Mouse (Mus musculus): ENCODE measurements around the gene Setd2.

The Setd2 gene

GRCm38 (mm10) chr9:110532538-110533291 is at the start of gene Setd2:
Gene Setd2 (plus strand): TSS chr9:110532597.
- peak; percentile 48 to 64 for DNase-seq (ENCODE audit: low spot score in 2 of 2)

GRCm38 (mm10) chr9:110488841-110489240 is 43.6 kb upstream of the Setd2 start:
- no peak for DNase-seq (ENCODE audit: low spot score in 2 of 2)

GRCm38 (mm10) chr9:110490913-110491312 is 41.5 kb upstream of the Setd2 start:
- DNase-seq (ENCODE audit: low spot score in 2 of 2): no peak

- DNase-seq (ENCODE audit: low spot score in 2 of 2): no peak
These were observed 6.7 kb upstream of the Setd2 start for GRCm38 (mm10) chr9:110525737-110526136.

GRCm38 (mm10) chr9:110529002-110529737 is 3.2 kb upstream of the Setd2 start:
- DNase-seq (ENCODE audit: low spot score in 2 of 2): no peak

GRCm38 (mm10) chr9:110530650-110531049 is 1.7 kb upstream of the Setd2 start:
- DNase-seq (ENCODE audit: low spot score in 2 of 2): no peak

- DNase-seq (ENCODE audit: low spot score in 2 of 2): no peak
These were observed 1.1 kb upstream of the Setd2 start for GRCm38 (mm10) chr9:110531151-110531791.

- DNase-seq (ENCODE audit: low spot score in 2 of 2): peak; percentile 93 to 94
These were observed 395 bp upstream of the Setd2 start for GRCm38 (mm10) chr9:110531914-110532489.

- no peak for DNase-seq (ENCODE audit: low spot score in 2 of 2)
These were observed 1.2 kb downstream of the Setd2 start for GRCm38 (mm10) chr9:110533645-110534044.

- DNase-seq (ENCODE audit: low spot score in 2 of 2): no peak
These were observed 2.7 kb downstream of the Setd2 start for GRCm38 (mm10) chr9:110535114-110535513.

GRCm38 (mm10) chr9:110536636-110537035 is 4.2 kb downstream of the Setd2 start:
- DNase-seq (ENCODE audit: low spot score in 2 of 2): no peak

GRCm38 (mm10) chr9:110538511-110538910 is 6.1 kb downstream of the Setd2 start:
- no peak for DNase-seq (ENCODE audit: low spot score in 2 of 2)

GRCm38 (mm10) chr9:110541988-110542387 is 9.6 kb downstream of the Setd2 start:
- no peak for DNase-seq (ENCODE audit: low spot score in 2 of 2)

GRCm38 (mm10) chr9:110548261-110548660 is 15.9 kb downstream of the Setd2 start:
- DNase-seq (ENCODE audit: low spot score in 2 of 2): no peak

GRCm38 (mm10) chr9:110568309-110568708 is 35.9 kb downstream of the Setd2 start:
- no peak for DNase-seq (ENCODE audit: low spot score in 2 of 2)

GRCm38 (mm10) chr9:110582161-110582560 is 49.8 kb downstream of the Setd2 start:
- no peak for DNase-seq (ENCODE audit: low spot score in 2 of 2)

- DNase-seq (ENCODE audit: low spot score in 2 of 2): no peak
These were observed 51.1 kb downstream of the Setd2 start for GRCm38 (mm10) chr9:110583521-110583920.

- DNase-seq (ENCODE audit: low spot score in 2 of 2): no peak
These were observed 79.1 kb downstream of the Setd2 start for GRCm38 (mm10) chr9:110611471-110611870.

- DNase-seq (ENCODE audit: low spot score in 2 of 2): no peak
These were observed 84.7 kb downstream of the Setd2 start for GRCm38 (mm10) chr9:110617081-110617480.

GRCm38 (mm10) chr9:110620180-110620579 is 87.8 kb downstream of the Setd2 start:
- no peak for DNase-seq (ENCODE audit: low spot score in 2 of 2)

GRCm38 (mm10) chr9:110620685-110621084 is 88.3 kb downstream of the Setd2 start:
- DNase-seq (ENCODE audit: low spot score in 2 of 2): no peak

GRCm38 (mm10) chr9:110622621-110623219 is 90.3 kb downstream of the Setd2 start:
- DNase-seq (ENCODE audit: low spot score in 2 of 2): no peak

Data from frontal cortex, postnatal 10 days (tissue).